9 mouse cellular contexts compared by ENCODE assay signal in the genomic region with DNA sequence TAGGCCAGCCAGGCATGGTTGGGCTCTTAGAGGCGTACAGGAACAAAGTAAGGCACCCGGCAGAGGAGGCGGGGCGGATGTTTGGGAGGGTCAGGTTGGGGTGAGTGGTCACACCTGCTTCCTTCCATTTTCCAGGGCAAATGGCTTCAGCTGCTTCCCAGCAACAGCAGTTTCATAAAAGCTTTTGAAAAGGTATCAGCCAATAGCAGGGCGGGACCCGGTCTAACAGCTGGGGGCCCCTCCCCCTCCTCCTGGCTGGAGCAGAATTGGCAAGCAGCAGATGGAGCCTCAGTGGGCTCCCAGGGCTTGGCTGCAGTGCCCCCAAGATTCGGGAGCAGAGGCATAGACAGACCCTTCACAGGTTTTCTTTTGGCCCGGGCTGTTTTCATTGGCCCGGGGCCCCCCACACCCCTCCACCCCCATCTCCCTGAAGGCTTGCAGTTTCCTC. TPM values are rescaled to one million over a fixed set of nuclear protein-coding genes. Genes with fewer than 3 reads are reported as not detected.
A peak's percentile ranks its signal among the peaks of the same experiment; 100 is the strongest.
DNase-seq lines count a peak whose midpoint lies in the region; ATAC-seq lines count a peak whose summit lies in the region.
"Had no signal": no experiment of that assay in that cellular context is flagged by ENCODE, and none has a peak within 500 bp of the region (broad histone marks: within the 10 kb centered on the region; RNA-seq: fewer than 3 reads in every experiment).

No protein-coding gene starts in this region.

- peak; percentile 90 for ATAC-seq in forebrain, embryonic 14.5 days
- ATAC-seq in hematopoietic stem cell, adult 5-6 weeks (replicated peaks in 1 of 2; ENCODE audit: insufficient read depth in 1 of 2, low FRiP score in 2 of 2, low TSS enrichment in 1 of 2, low read depth in 1 of 2, poor library complexity in 2 of 2, severe bottlenecking in 2 of 2) = peak; percentile 65 to 80
- ATAC-seq in limb, embryonic 11.5 days (ENCODE audit: insufficient number of reproducible peaks, low FRiP score, low TSS enrichment, low read depth) = peak; percentile 90
- peak; percentile 97 for ATAC-seq in neural tube, embryonic 12.5 days (ENCODE audit: low FRiP score, low read depth)

- peak overlapping the region; percentile 48 for H3K4me2 ChIP-seq in forebrain, embryonic 14.5 days (ENCODE audit: low read length)
- peak overlapping the region; percentile 35 for H3K4me2 ChIP-seq in limb, embryonic 11.5 days (ENCODE audit: low read depth, severe bottlenecking)
- peak overlapping the region; percentile 55 for H3K4me2 ChIP-seq in neural tube, embryonic 12.5 days (replicated peaks)

- H3K27ac ChIP-seq in forebrain, embryonic 14.5 days (ENCODE audit: low read depth, low read length) = peak overlapping the region; percentile 90
- H3K27ac ChIP-seq in limb, embryonic 11.5 days (replicated peaks; ENCODE audit: low read depth, low read length) = peak overlapping the region; percentile 72
- H3K27ac ChIP-seq in neural tube, embryonic 12.5 days = peak overlapping the region; percentile 75

- H3K36me3 ChIP-seq in forebrain, embryonic 14.5 days (ENCODE audit: control insufficient read depth, insufficient read depth, low read length) = no peaks in the 10 kb centered on the region
- no peaks in the 10 kb centered on the region for H3K36me3 ChIP-seq in limb, embryonic 11.5 days (ENCODE audit: control insufficient read depth, insufficient read depth, low read length)
- H3K36me3 ChIP-seq in neural tube, embryonic 12.5 days = no peaks in the 10 kb centered on the region

- intact Hi-C loops in left cerebral cortex, postnatal 4 days (cut with DNase I) = no loop called here

- H3K4me3 ChIP-seq in forebrain, embryonic 14.5 days (ENCODE audit: low read depth, low read length) = 0 out of 2 replicates have a peak overlapping the region, but pooled peaks have one; percentile 8
- peak overlapping the region; percentile 7; the same call in 1 of the 2 replicates for H3K4me3 ChIP-seq in limb, embryonic 11.5 days (ENCODE audit: low read depth, low read length)
- H3K4me3 ChIP-seq in neural tube, embryonic 12.5 days = no peak overlapping the region

- H3K4me1 ChIP-seq in forebrain, embryonic 14.5 days (ENCODE audit: control insufficient read depth, insufficient read depth, low read length) = peaks cover 27% of the 10 kb centered on the region
- H3K4me1 ChIP-seq in limb, embryonic 11.5 days (ENCODE audit: control insufficient read depth, insufficient read depth, low read length) = peaks cover 11% of the 10 kb centered on the region
- H3K4me1 ChIP-seq in neural tube, embryonic 12.5 days = peaks cover 25% of the 10 kb centered on the region

- under 1% methylated on average over 9 of the region's 9 CpGs for WGBS in forebrain, embryonic 14.5 days
- 5% methylated on average over 9 of the region's 9 CpGs for WGBS in limb, embryonic 11.5 days
- 3% methylated on average over 9 of the region's 9 CpGs for WGBS in neural tube, embryonic 12.5 days

- no peaks in the 10 kb centered on the region for H3K9me3 ChIP-seq in forebrain, embryonic 14.5 days (replicated peaks; ENCODE audit: control insufficient read depth, low read length)
- no peaks in the 10 kb centered on the region for H3K9me3 ChIP-seq in limb, embryonic 11.5 days (ENCODE audit: control insufficient read depth, low read length)
- no peaks in the 10 kb centered on the region for H3K9me3 ChIP-seq in neural tube, embryonic 12.5 days

- H3K27me3 ChIP-seq in forebrain, embryonic 14.5 days (replicated peaks; ENCODE audit: control insufficient read depth, insufficient read depth, low read length) = no peaks in the 10 kb centered on the region
- H3K27me3 ChIP-seq in limb, embryonic 11.5 days (ENCODE audit: control insufficient read depth, insufficient read depth, low read length) = no peaks in the 10 kb centered on the region
- no peaks in the 10 kb centered on the region for H3K27me3 ChIP-seq in neural tube, embryonic 12.5 days (replicated peaks)

- peak overlapping the region; percentile 32; the same call in 1 of the 2 replicates for H3K9ac ChIP-seq in forebrain, embryonic 14.5 days (ENCODE audit: low read length)
- H3K9ac ChIP-seq in limb, embryonic 11.5 days (ENCODE audit: low read length) = no peak overlapping the region; the same call in 1 of the 2 replicates
- H3K9ac ChIP-seq in neural tube, embryonic 12.5 days = 0 out of 2 replicates have a peak overlapping the region, but pooled peaks have one; percentile 38

- peak; percentile 84 for DNase-seq in left cerebral cortex, postnatal 4 days
- no peak for DNase-seq in left cerebral cortex, adult 11 months (ENCODE audit: low spot score)
- DNase-seq in forebrain, embryonic 14.5 days (ENCODE audit: low spot score) = peak; percentile 91
- peak; percentile 87 for DNase-seq in limb, embryonic 11.5 days (ENCODE audit: low spot score)
- DNase-seq in frontal cortex, postnatal 25 days (ENCODE audit: low spot score in 2 of 2) = no peak
- no peak for DNase-seq in left cerebral cortex, adult 9 months (ENCODE audit: low spot score in 2 of 2)

RNA-seq across cellular contexts. Expression of gene Rgs8, which starts 11.3 kb away (rescaled TPM):
- 10 to 100 TPM; 22.2 to 27.3 TPM for total RNA-seq in left cerebral cortex, postnatal 4 days (2021)
- 14.6 and 15.0 TPM in 2 replicates for polyA plus RNA-seq in forebrain, embryonic 14.5 days (2014; fragmentation: Nextera tagmentation; extraction: Ambion mirVana)
- total RNA-seq in hematopoietic stem cell, adult 5-6 weeks (2017) = 0.44 and 3.6 TPM in 2 replicates
- polyA plus RNA-seq in limb, embryonic 11.5 days (2014; fragmentation: Nextera tagmentation; extraction: Ambion mirVana) = 0.24 and 0.74 TPM in 2 replicates
- polyA plus RNA-seq in neural tube, embryonic 12.5 days (2016; fragmentation: Nextera tagmentation; extraction: Ambion mirVana) = 16.9 and 17.0 TPM in 2 replicates
- total RNA-seq: MEL had no signal

Comparison
In these comparisons a context has a peak if more than half of its experiments do, and no peak if none do; other contexts are left out.
1. DNase-seq: peak in left cerebral cortex, postnatal 4 days (single experiment), forebrain, embryonic 14.5 days (single experiment) and limb, embryonic 11.5 days (single experiment); none in left cerebral cortex, adult 11 months (single experiment), frontal cortex, postnatal 25 days (0 of 2) and left cerebral cortex, adult 9 months (0 of 2).
2. Peak in every context shown above with its lines, with median percentiles within 50 percentile points of each other: ATAC-seq, H3K27ac ChIP-seq and H3K4me2 ChIP-seq.